Comparison of ENCODE assay signal across 10 mouse cellular contexts in genomic region chr12:72373916-72374615, GRCm38 (mm10). TPM values are rescaled to one million over a fixed set of nuclear protein-coding genes. Genes with fewer than 3 reads are reported as not detected.
A peak's percentile ranks its signal among the peaks of the same experiment; 100 is the strongest.
DNase-seq lines count a peak whose midpoint lies in the region; TF ChIP-seq lines count a peak whose summit lies in the region.
"Had no signal": no experiment of that assay in that cellular context is flagged by ENCODE, and none has a peak within 500 bp of the region (broad histone marks: within the 10 kb centered on the region; RNA-seq: fewer than 3 reads in every experiment).

No protein-coding gene starts in this region.

- H3K27me3 ChIP-seq in forebrain, embryonic 10.5 days (ENCODE audit: poor library complexity, severe bottlenecking): peaks cover 12% of the 10 kb centered on the region
- H3K27me3 ChIP-seq in limb, embryonic 10.5 days (ENCODE audit: low read depth, poor library complexity, severe bottlenecking): no peaks in the 10 kb centered on the region

- peak overlapping the region; percentile 88 for H3K27ac ChIP-seq in forebrain, embryonic 10.5 days
- no peak overlapping the region for H3K27ac ChIP-seq in limb, embryonic 10.5 days
- H3K27ac ChIP-seq in olfactory bulb, adult 2 months (ENCODE audit: insufficient read depth, low read depth, low read length): peak overlapping the region; percentile 38; the same call in 1 of the 2 replicates
- H3K27ac ChIP-seq: stomach, postnatal 0 days had no signal

- intact Hi-C loops in left cerebral cortex, postnatal 4 days (cut with DNase I): no loop called here
- intact Hi-C loops in left cerebral cortex, postnatal 10 days (cut with DNase I): no loop called here

- peaks cover 33% of the 10 kb centered on the region for H3K4me1 ChIP-seq in forebrain, embryonic 10.5 days
- peaks cover 6% of the 10 kb centered on the region; the same call in 1 of the 2 replicates for H3K4me1 ChIP-seq in limb, embryonic 10.5 days
- peaks cover 16% of the 10 kb centered on the region for H3K4me1 ChIP-seq in olfactory bulb, adult 2 months (ENCODE audit: control insufficient read depth, insufficient read depth, low read length)

- TF ChIP-seq POLR2A in olfactory bulb, adult 2 months (IDR thresholded peaks at IDR 0.05; ENCODE audit: insufficient read depth, low read depth, low read length): no peak

- peak; percentile 41 for DNase-seq in left cerebral cortex, postnatal 4 days
- no peak for DNase-seq in left cerebral cortex, postnatal 10 days (ENCODE audit: extremely low spot score in 1 of 2, low spot score in 2 of 2)
- peak; percentile 60 for DNase-seq in forebrain, embryonic 10.5 days (ENCODE audit: extremely low spot score, low spot score)
- peak; percentile 28 for DNase-seq in limb, embryonic 10.5 days (ENCODE audit: low spot score)
- no peak for DNase-seq in adrenal gland, postnatal 10 days
- no peak for DNase-seq in ovary, adult 18-20 months (ENCODE audit: low spot score)
- no peak for DNase-seq in urinary bladder, adult 2 months (ENCODE audit: low spot score)
- DNase-seq: kidney, adult 9 months had no signal

- no peaks in the 10 kb centered on the region for H3K9me3 ChIP-seq in forebrain, embryonic 10.5 days
- no peaks in the 10 kb centered on the region for H3K9me3 ChIP-seq in limb, embryonic 10.5 days (replicated peaks)

- 62% methylated on average over 17 of the region's 17 CpGs for WGBS in forebrain, embryonic 10.5 days
- 80% methylated on average over 17 of the region's 17 CpGs for WGBS in limb, embryonic 10.5 days
- WGBS in olfactory bulb, adult 2 months: 30% methylated on average over 17 of the region's 17 CpGs

- TF ChIP-seq CTCF in olfactory bulb, adult 2 months (IDR thresholded peaks at IDR 0.05; ENCODE audit: insufficient read depth, low read depth, low read length): no peak

- H3K36me3 ChIP-seq in forebrain, embryonic 10.5 days (replicated peaks): no peaks in the 10 kb centered on the region
- no peaks in the 10 kb centered on the region for H3K36me3 ChIP-seq in limb, embryonic 10.5 days

- peak overlapping the region; percentile 19; the same call in 1 of the 2 replicates for H3K4me3 ChIP-seq in forebrain, embryonic 10.5 days
- H3K4me3 ChIP-seq in limb, embryonic 10.5 days: no peak overlapping the region
- H3K4me3 ChIP-seq in olfactory bulb, adult 2 months (ENCODE audit: insufficient read depth, low read depth, low read length): no peak overlapping the region

RNA-seq across cellular contexts. Expression of gene Rtn1, which starts 34.8 kb away (rescaled TPM):
- total RNA-seq in left cerebral cortex, postnatal 4 days (2021): 1,000 to 10,000 TPM; 1,597 to 1,728 TPM
- total RNA-seq in left cerebral cortex, postnatal 10 days (2021): 1,000 to 10,000 TPM; 1,828 to 1,865 TPM
- 45.4 and 72.9 TPM in 2 replicates for polyA plus RNA-seq in forebrain, embryonic 10.5 days (2016; fragmentation: Nextera tagmentation; extraction: Ambion mirVana)
- polyA plus RNA-seq in limb, embryonic 10.5 days (2016; fragmentation: Nextera tagmentation; extraction: Ambion mirVana): 8.3 and 11.4 TPM in 2 replicates
- polyA plus RNA-seq in olfactory bulb, adult 2 months (2012; ENCODE audit: insufficient read depth, insufficient read length, low replicate concordance, missing spikeins): 402 TPM in 1 of 2 replicates, not detected in the other
- 10 to 100 TPM; 29.8 to 52.9 TPM for total RNA-seq in adrenal gland, postnatal 10 days (2021)
- 2.8 and 2.9 TPM in 2 replicates for polyA plus RNA-seq in urinary bladder, adult 2 months (2012; rRNA removed)

Comparison
In these comparisons a context has a peak if more than half of its experiments do, and no peak if none do; other contexts are left out.
1. DNase-seq: peak in left cerebral cortex, postnatal 4 days (single experiment), forebrain, embryonic 10.5 days (single experiment) and limb, embryonic 10.5 days (single experiment); none in left cerebral cortex, postnatal 10 days (0 of 2), adrenal gland, postnatal 10 days (single experiment), ovary, adult 18-20 months (single experiment) and urinary bladder, adult 2 months (single experiment).